Mouse (Mus musculus): ENCODE data around the gene Rfxap. TPM values are rescaled to one million over a fixed set of nuclear protein-coding genes. Genes with fewer than 3 reads are reported as not detected.
A peak's percentile ranks its signal among the peaks of the same experiment; 100 is the strongest.

Rfxap gene
- polyA plus RNA-seq, 1 experiment: 24.3 TPM

DNA sequence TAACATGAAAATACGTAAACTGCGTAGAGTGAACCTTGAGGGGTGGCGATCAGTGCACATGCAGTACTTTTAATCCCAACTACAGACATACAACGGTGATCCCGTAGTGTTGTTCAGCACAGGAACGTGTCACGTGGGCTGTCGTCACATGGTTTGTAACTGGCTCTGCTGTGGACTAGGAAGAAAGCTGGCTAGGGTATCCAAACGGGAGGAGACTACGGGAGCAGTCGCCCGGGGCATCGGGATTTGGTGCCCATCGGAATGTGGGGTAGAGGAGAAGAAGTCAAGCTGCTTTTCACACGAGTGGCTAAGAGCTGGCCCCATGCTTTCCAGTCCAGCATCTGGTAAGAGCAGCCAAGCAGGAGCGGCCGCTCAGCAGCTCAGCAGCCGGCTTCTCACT, 43.2 kb downstream of the Rfxap start:
- TF ChIP-seq USF1 (IDR thresholded peaks at IDR 0.05; ENCODE audit: low read depth) (peak; percentile 60), TCF3 (IDR thresholded peaks at IDR 0.05; ENCODE audit: insufficient read length, low read depth) (no peak)
- no peaks in the 10 kb centered on the region for H3K36me3 ChIP-seq (ENCODE audit: control insufficient read depth, insufficient read depth)
- H3K79me2 ChIP-seq (ENCODE audit: control insufficient read depth, insufficient read depth): no peaks in the 10 kb centered on the region
- H3K27me3 ChIP-seq (ENCODE audit: control insufficient read depth, insufficient read depth, insufficient read length): no peaks in the 10 kb centered on the region
- H3ac ChIP-seq (ENCODE audit: control insufficient read depth, insufficient read length): no peak overlapping the region
- H3K4me3 ChIP-seq: peak overlapping the region; percentile 9
- H3K4me2 ChIP-seq (ENCODE audit: low read depth): peak overlapping the region; percentile 38

DNA sequence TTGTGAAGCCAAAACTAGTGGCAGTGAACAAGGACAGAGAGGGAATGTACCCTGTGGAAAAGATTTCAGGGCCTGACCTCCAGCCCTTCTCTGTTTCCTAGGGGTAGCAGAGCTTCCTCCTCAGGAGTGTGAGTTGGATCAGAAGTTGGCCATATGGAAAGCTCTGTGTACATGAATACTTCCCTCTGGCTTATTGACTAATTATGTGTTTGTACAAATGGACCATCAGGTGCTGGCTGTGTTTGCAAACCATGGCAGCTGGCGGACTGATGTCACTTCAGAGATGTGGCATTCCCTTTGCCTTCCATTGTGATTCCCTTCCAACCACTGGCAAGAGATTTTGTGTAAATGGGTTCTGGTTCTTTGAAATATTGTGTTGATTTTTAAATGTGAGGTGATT, 46.3 kb downstream of the Rfxap start:
- Histone ChIP-seq H3ac (ENCODE audit: control insufficient read depth, insufficient read length) (no peak overlapping the region), H3K4me2 (ENCODE audit: low read depth) (no peak overlapping the region), H3K27me3 (ENCODE audit: control insufficient read depth, insufficient read depth, insufficient read length) (no peaks in the 10 kb centered on the region), H3K79me2 (ENCODE audit: control insufficient read depth, insufficient read depth) (no peaks in the 10 kb centered on the region), H3K4me3 (no peak overlapping the region), H3K36me3 (ENCODE audit: control insufficient read depth, insufficient read depth) (no peaks in the 10 kb centered on the region)
- TF ChIP-seq REST (IDR thresholded peaks at IDR 0.05; ENCODE audit: insufficient read depth, insufficient read length) (no peak), TCF12 (IDR thresholded peaks at IDR 0.05; ENCODE audit: insufficient read depth, poor library complexity, severe bottlenecking) (no peak), MYOD1 (IDR thresholded peaks at IDR 0.05; ENCODE audit: control insufficient read depth in 1 of 3, insufficient read length in 2 of 3, low read depth in 2 of 3) (no peak), CEBPB (IDR thresholded peaks at IDR 0.05; ENCODE audit: insufficient read depth, poor library complexity, severe bottlenecking) (no peak), E2F4 (IDR thresholded peaks at IDR 0.05; ENCODE audit: insufficient read depth) (no peak), SRF (IDR thresholded peaks at IDR 0.05; ENCODE audit: control insufficient read depth, insufficient read length, low read depth) (no peak), MYOG (IDR thresholded peaks at IDR 0.05; ENCODE audit: control insufficient read depth in 1 of 3, insufficient read depth in 1 of 3, insufficient read length in 2 of 3, low read depth in 2 of 3) (no peak), MAX (IDR thresholded peaks at IDR 0.05; ENCODE audit: low read depth) (no peak), USF1 (IDR thresholded peaks at IDR 0.05; ENCODE audit: low read depth) (no peak)

DNA sequence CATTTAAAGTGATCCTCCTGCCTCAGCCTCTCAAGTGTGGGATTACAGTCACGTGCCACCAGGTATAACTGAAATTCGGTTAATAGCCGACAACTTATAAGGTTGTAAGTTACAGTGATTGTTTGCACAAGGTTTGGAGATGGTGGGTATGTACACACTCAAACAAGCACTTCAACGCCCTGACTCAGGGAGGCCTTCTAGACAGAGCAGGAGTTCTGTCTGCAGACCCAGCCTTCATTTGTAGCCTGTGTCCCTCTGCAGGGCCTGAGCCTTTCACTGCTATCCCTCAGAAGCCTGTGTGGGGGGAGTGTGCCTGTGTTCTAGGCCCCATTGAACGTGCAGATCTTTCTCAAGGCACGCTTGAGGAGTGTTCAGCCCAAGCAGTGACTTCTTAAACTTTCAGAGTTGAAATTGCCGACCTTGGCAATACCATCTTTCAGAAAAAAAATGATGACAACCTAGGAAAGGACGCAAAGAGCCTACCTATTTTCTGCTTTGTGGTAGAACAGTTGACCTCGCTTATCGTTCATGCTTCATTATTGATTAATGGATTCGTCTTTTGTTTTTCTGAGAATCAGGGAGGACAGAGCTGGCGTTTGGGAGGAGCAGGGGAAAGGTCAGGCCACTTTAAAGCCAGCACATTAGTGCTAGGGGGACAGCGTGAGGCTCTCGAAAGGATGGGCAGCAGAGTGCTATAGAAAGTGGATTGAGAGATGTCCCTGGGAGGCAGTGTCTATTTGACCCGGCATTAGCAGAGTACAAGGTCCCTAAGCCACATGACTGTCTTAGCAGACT, 47.1 kb downstream of the Rfxap start:
- H3K4me2 ChIP-seq (ENCODE audit: low read depth): no peak overlapping the region
- no peak for TF ChIP-seq POLR2A (IDR thresholded peaks at IDR 0.05; ENCODE audit: insufficient read length, low read depth)
- no peak for TF ChIP-seq E2F4 (IDR thresholded peaks at IDR 0.05; ENCODE audit: insufficient read depth)
- no peak for TF ChIP-seq POLR2AphosphoS2 (IDR thresholded peaks at IDR 0.05; ENCODE audit: insufficient read length, low read depth)
- no peak for TF ChIP-seq SRF (IDR thresholded peaks at IDR 0.05; ENCODE audit: control insufficient read depth, insufficient read length, low read depth)
- TF ChIP-seq TCF3 (IDR thresholded peaks at IDR 0.05; ENCODE audit: insufficient read length, low read depth): no peak
- TF ChIP-seq REST (IDR thresholded peaks at IDR 0.05; ENCODE audit: insufficient read depth, insufficient read length): no peak
- TF ChIP-seq MYOG (IDR thresholded peaks at IDR 0.05; ENCODE audit: control insufficient read depth in 1 of 3, insufficient read depth in 1 of 3, insufficient read length in 2 of 3, low read depth in 2 of 3): no peak
- no peak for TF ChIP-seq USF1 (IDR thresholded peaks at IDR 0.05; ENCODE audit: low read depth)
- TF ChIP-seq CEBPB (IDR thresholded peaks at IDR 0.05; ENCODE audit: insufficient read depth, poor library complexity, severe bottlenecking): no peak
- no peak for TF ChIP-seq MYOD1 (IDR thresholded peaks at IDR 0.05; ENCODE audit: control insufficient read depth in 1 of 3, insufficient read length in 2 of 3, low read depth in 2 of 3)
- no peak for TF ChIP-seq TCF12 (IDR thresholded peaks at IDR 0.05; ENCODE audit: insufficient read depth, poor library complexity, severe bottlenecking)
- H3K79me2 ChIP-seq (ENCODE audit: control insufficient read depth, insufficient read depth): no peaks in the 10 kb centered on the region
- H3K27me3 ChIP-seq (ENCODE audit: control insufficient read depth, insufficient read depth, insufficient read length): no peaks in the 10 kb centered on the region
- no peaks in the 10 kb centered on the region for H3K36me3 ChIP-seq (ENCODE audit: control insufficient read depth, insufficient read depth)
- no peak overlapping the region for H3ac ChIP-seq (ENCODE audit: control insufficient read depth, insufficient read length)
- no peak overlapping the region for H3K4me3 ChIP-seq

DNA sequence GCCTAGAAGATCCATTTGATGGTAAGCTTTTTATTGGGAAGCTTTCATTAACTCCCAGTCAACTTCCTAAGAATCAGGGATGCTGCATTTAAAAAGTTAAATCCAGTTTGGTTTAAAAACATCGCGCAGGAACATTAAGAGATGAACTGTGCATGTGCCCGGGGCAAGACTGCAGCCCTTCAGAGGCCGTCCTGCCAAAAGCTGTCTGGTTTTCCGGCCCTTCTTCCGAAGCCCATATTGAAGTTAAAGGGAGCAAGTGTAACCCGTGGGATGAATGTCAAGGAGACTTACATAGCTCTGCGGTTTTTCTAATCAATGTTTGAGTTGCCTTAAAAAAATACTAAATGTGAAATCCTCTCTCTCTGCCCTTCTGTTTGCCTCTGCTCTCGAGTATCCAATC, 48.4 kb downstream of the Rfxap start:
- Histone ChIP-seq H3K79me2 (ENCODE audit: control insufficient read depth, insufficient read depth) (no peaks in the 10 kb centered on the region), H3K4me3 (no peak overlapping the region), H3K27me3 (ENCODE audit: control insufficient read depth, insufficient read depth, insufficient read length) (no peaks in the 10 kb centered on the region), H3ac (ENCODE audit: control insufficient read depth, insufficient read length) (no peak overlapping the region), H3K4me2 (ENCODE audit: low read depth) (no peak overlapping the region), H3K36me3 (ENCODE audit: control insufficient read depth, insufficient read depth) (no peaks in the 10 kb centered on the region)
- TF ChIP-seq MYOD1 (IDR thresholded peaks at IDR 0.05; ENCODE audit: control insufficient read depth in 1 of 3, insufficient read length in 2 of 3, low read depth in 2 of 3) (no peak), E2F4 (IDR thresholded peaks at IDR 0.05; ENCODE audit: insufficient read depth) (no peak), REST (IDR thresholded peaks at IDR 0.05; ENCODE audit: insufficient read depth, insufficient read length) (no peak), MYOG (IDR thresholded peaks at IDR 0.05; ENCODE audit: control insufficient read depth in 1 of 3, insufficient read depth in 1 of 3, insufficient read length in 2 of 3, low read depth in 2 of 3) (no peak), POLR2A (IDR thresholded peaks at IDR 0.05; ENCODE audit: insufficient read length, low read depth) (no peak), CEBPB (IDR thresholded peaks at IDR 0.05; ENCODE audit: insufficient read depth, poor library complexity, severe bottlenecking) (no peak)

DNA sequence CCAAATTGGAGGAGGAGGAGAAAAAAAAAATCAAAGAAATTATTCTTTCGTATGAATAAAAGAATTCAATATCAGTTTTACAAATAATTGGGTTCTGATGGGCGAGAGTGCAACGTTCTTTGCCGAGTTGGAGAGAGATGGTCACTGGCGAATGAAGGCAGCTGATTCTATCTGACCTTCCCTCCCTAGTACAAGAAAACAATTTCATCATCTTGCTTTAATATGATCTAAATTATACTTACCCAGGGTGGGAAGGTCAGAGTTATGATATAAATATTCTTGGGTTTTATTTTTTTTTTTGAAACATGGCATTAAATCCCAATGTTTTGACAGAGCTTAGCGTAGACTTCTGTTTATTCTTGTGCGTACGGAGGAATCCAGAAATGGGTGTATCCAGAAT, 50.1 kb downstream of the Rfxap start:
- TF ChIP-seq MYOD1 (IDR thresholded peaks at IDR 0.05; ENCODE audit: control insufficient read depth in 1 of 3, insufficient read length in 2 of 3, low read depth in 2 of 3): no peak
- no peak for TF ChIP-seq MYOG (IDR thresholded peaks at IDR 0.05; ENCODE audit: control insufficient read depth in 1 of 3, insufficient read depth in 1 of 3, insufficient read length in 2 of 3, low read depth in 2 of 3)
- TF ChIP-seq E2F4 (IDR thresholded peaks at IDR 0.05; ENCODE audit: insufficient read depth): no peak
- no peak for TF ChIP-seq USF1 (IDR thresholded peaks at IDR 0.05; ENCODE audit: low read depth)
- no peak for TF ChIP-seq POLR2AphosphoS2 (IDR thresholded peaks at IDR 0.05; ENCODE audit: insufficient read length, low read depth)
- TF ChIP-seq TCF3 (IDR thresholded peaks at IDR 0.05; ENCODE audit: insufficient read length, low read depth): no peak
- TF ChIP-seq SRF (IDR thresholded peaks at IDR 0.05; ENCODE audit: control insufficient read depth, insufficient read length, low read depth): no peak
- TF ChIP-seq TCF12 (IDR thresholded peaks at IDR 0.05; ENCODE audit: insufficient read depth, poor library complexity, severe bottlenecking): no peak
- TF ChIP-seq MAX (IDR thresholded peaks at IDR 0.05; ENCODE audit: low read depth): no peak
- TF ChIP-seq REST (IDR thresholded peaks at IDR 0.05; ENCODE audit: insufficient read depth, insufficient read length): no peak
- TF ChIP-seq POLR2A (IDR thresholded peaks at IDR 0.05; ENCODE audit: insufficient read length, low read depth): no peak
- no peak for TF ChIP-seq CEBPB (IDR thresholded peaks at IDR 0.05; ENCODE audit: insufficient read depth, poor library complexity, severe bottlenecking)
- Histone ChIP-seq H3K4me3 (no peak overlapping the region), H3K4me2 (ENCODE audit: low read depth) (no peak overlapping the region)

More for the DNA sequence above, 50.1 kb downstream of the Rfxap start:
- Histone ChIP-seq H3ac (ENCODE audit: control insufficient read depth, insufficient read length) (no peak overlapping the region), H3K79me2 (ENCODE audit: control insufficient read depth, insufficient read depth) (no peaks in the 10 kb centered on the region), H3K36me3 (ENCODE audit: control insufficient read depth, insufficient read depth) (no peaks in the 10 kb centered on the region), H3K27me3 (ENCODE audit: control insufficient read depth, insufficient read depth, insufficient read length) (no peaks in the 10 kb centered on the region)

Measured in myocyte (in vitro differentiated cells).